Mouse (Mus musculus) liver, postnatal 0 days (tissue): Measurements from ENCODE around the gene Nrp2.

Source experiments
- CTCF ChIP-seq: sonication (generic); IDR thresholded peaks from 2 replicates; pipeline ENCODE4 v1.5.1; 2016; ENCODE audit warnings: antibody characterized with exemption, low read depth
- EP300 ChIP-seq: IDR thresholded peaks from 2 replicates; pipeline ENCODE4 v1.6.1; 2016; ENCODE audit warnings: antibody characterized with exemption, low read depth, mild to moderate bottlenecking

DNA sequence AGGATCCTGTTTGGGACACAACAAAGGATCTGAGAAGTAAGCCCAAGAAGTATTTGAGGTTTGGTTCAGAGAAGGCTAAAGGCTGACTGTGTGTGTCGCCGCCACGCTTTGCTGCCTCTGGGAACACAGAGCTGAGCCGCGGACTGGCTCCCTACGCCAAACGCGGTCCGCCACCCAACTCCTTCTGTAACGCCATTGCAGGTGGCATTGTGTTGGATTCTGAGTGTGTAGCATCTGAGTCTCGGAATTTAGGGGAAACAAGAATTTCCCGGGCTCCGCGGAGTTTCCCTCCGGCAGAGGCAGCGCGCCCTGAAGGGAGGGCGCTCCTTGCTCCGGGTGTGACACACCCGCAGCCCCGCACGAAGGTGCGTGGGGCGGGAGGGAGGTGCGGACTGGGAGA, 342 bp upstream of the Nrp2 start:
- no peak for TF ChIP-seq CTCF
- TF ChIP-seq EP300 = no peak
